Mouse (Mus musculus): ENCODE measurements around the gene Ints6.

Gene Ints6

GRCm38 (mm10) chr14:62637436-62638344 is 123.3 kb downstream of the Ints6 start:
- in situ Hi-C loops (cut with MseI, MboI) = no loop called here

- in situ Hi-C loops (cut with MseI, MboI) = no loop called here
These were observed 133.0 kb downstream of the Ints6 start for GRCm38 (mm10) chr14:62627951-62628350.

Data from mouse trophoblast stem cell (cell line).